8 mouse cellular contexts compared by ENCODE assay signal in the genomic region with DNA sequence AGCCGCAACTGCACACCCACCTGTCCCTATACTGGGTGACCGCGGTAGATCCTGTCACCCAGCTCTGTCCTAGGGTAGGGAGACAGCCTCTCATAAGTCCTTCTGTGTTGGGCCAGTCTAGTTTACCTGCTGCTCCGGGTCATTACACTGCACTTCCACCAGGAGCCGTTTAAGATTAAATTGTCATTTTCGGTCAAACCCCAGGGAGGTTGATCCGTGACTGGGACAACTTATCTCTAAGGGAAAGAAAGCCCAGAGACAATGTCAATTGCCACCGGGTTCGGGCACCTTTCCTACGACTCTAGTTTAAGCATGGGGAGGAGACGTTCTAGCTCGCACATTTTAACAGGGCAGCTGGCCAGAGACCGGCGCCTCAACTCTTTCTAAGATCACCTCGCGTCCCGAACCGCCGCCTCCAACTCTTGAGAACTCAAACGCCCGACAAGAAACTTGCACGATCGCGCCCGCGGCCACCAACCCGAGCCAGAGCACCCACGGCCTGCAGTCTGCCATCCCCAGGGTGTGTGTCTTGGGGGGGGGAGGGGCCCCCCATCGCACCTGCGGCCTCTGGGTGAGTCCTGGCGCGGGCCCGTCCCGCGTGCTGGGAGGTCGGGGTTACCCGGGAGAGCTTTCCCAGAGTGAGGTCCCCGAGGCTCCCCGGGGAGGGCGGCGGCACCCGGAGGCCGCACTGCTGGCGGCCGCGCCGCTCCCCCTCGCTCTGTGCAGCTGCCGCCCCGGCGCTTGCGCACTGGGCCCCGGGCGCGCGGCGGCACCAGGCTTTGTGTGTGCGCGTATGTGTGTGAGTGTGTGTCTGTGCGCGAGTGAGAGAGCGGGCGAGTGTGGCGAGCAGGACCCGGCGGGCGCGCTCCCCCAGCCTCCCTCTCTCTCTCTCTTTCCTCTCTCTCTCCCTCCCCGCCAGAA. TPM values are rescaled to one million over a fixed set of nuclear protein-coding genes. Genes with fewer than 3 reads are reported as not detected.
DNase-seq lines count a peak whose midpoint lies in the region; ATAC-seq and TF ChIP-seq lines count a peak whose summit lies in the region.

A gene (plus strand): TSS at position 128 of the 921 bp plus-strand sequence.

- TF ChIP-seq POLR2A in testis, adult 2 months (IDR thresholded peaks at IDR 0.05; ENCODE audit: control insufficient read depth, low read depth, low read length) = peak; percentile 31

- no peak for TF ChIP-seq EP300 in liver, postnatal 0 days (IDR thresholded peaks at IDR 0.05; ENCODE audit: low read depth)

- H3K27me3 ChIP-seq in G1E (ENCODE audit: insufficient read depth, low read length) = no peaks in the 10 kb centered on the region
- H3K27me3 ChIP-seq in forebrain, embryonic 16.5 days (replicated peaks; ENCODE audit: control insufficient read depth, insufficient read depth, low read length) = no peaks in the 10 kb centered on the region
- H3K27me3 ChIP-seq in liver, postnatal 0 days (ENCODE audit: insufficient read depth, low read length) = no peaks in the 10 kb centered on the region
- H3K27me3 ChIP-seq in neural tube, embryonic 14.5 days (ENCODE audit: control insufficient read depth, insufficient read depth, low read length) = no peaks in the 10 kb centered on the region
- peaks cover 2% of the 10 kb centered on the region; the same call in 1 of the 2 replicates for H3K27me3 ChIP-seq in testis, adult 2 months (ENCODE audit: control insufficient read depth, insufficient read depth, low read length)

- WGBS in forebrain, embryonic 16.5 days = under 1% methylated on average over 61 of the region's 69 CpGs
- WGBS in liver, postnatal 0 days (ENCODE audit: insufficient replicate concordance) = 1% methylated on average over 50 of the region's 69 CpGs
- 2% methylated on average over 68 of the region's 69 CpGs for WGBS in neural tube, embryonic 14.5 days

- H3K9me3 ChIP-seq in G1E (replicated peaks) = no peaks in the 10 kb centered on the region
- H3K9me3 ChIP-seq in forebrain, embryonic 16.5 days (ENCODE audit: control insufficient read depth, low read length) = no peaks in the 10 kb centered on the region
- H3K9me3 ChIP-seq in liver, postnatal 0 days (ENCODE audit: low read length) = no peaks in the 10 kb centered on the region
- no peaks in the 10 kb centered on the region for H3K9me3 ChIP-seq in neural tube, embryonic 14.5 days (ENCODE audit: control insufficient read depth, low read length)

- H3K4me2 ChIP-seq in forebrain, embryonic 16.5 days (ENCODE audit: low read length) = peak within 1 kb of the TSS; percentile 84
- H3K4me2 ChIP-seq in liver, postnatal 0 days (ENCODE audit: low read depth, low read length) = peak within 1 kb of the TSS; percentile 93
- H3K4me2 ChIP-seq in neural tube, embryonic 14.5 days (ENCODE audit: low read depth, low read length) = peak within 1 kb of the TSS; percentile 90

- no peak for TF ChIP-seq CTCF in G1E (IDR thresholded peaks at IDR 0.05; ENCODE audit: low read depth, low read length)
- TF ChIP-seq CTCF in liver, postnatal 0 days (IDR thresholded peaks at IDR 0.05; ENCODE audit: low read depth) = peak; percentile 40
- TF ChIP-seq CTCF in testis, adult 2 months (IDR thresholded peaks at IDR 0.05; ENCODE audit: control insufficient read depth, insufficient read depth, insufficient replicate concordance, low read depth, low read length) = no peak; the same call in 1 of the 2 replicates

- H3K4me3 ChIP-seq in G1E (ENCODE audit: low read depth, low read length) = peak within 1 kb of the TSS; percentile 89
- peak within 1 kb of the TSS; percentile 67 for H3K4me3 ChIP-seq in forebrain, embryonic 16.5 days (replicated peaks; ENCODE audit: low read length)
- H3K4me3 ChIP-seq in liver, postnatal 0 days (ENCODE audit: low read depth, low read length) = peak within 1 kb of the TSS; percentile 76
- peak within 1 kb of the TSS; percentile 88 for H3K4me3 ChIP-seq in neural tube, embryonic 14.5 days (ENCODE audit: low read depth, low read length)
- H3K4me3 ChIP-seq in testis, adult 2 months (ENCODE audit: control insufficient read depth, low read depth, low read length) = peak within 1 kb of the TSS; percentile 86

- DNase-seq in G1E (ENCODE audit: low spot score) = peak; percentile 88
- peak; percentile 90 for DNase-seq in cerebellum, adult 11-12 months
- DNase-seq in heart, postnatal 25 days (ENCODE audit: low spot score) = peak; percentile 81
- peak; percentile 95 for DNase-seq in layer of hippocampus, adult 11-12 months (ENCODE audit: low spot score)
- DNase-seq in liver, postnatal 0 days = peak; percentile 88

- peaks cover 26% of the 10 kb centered on the region for H3K36me3 ChIP-seq in G1E (replicated peaks)
- no peaks in the 10 kb centered on the region for H3K36me3 ChIP-seq in forebrain, embryonic 16.5 days (ENCODE audit: control insufficient read depth, insufficient read depth)
- H3K36me3 ChIP-seq in liver, postnatal 0 days (replicated peaks; ENCODE audit: insufficient read depth, low read length) = no peaks in the 10 kb centered on the region
- H3K36me3 ChIP-seq in neural tube, embryonic 14.5 days (ENCODE audit: control insufficient read depth, insufficient read depth, low read length) = no peaks in the 10 kb centered on the region
- H3K36me3 ChIP-seq in testis, adult 2 months (ENCODE audit: control insufficient read depth, insufficient read depth, low read length) = no peaks in the 10 kb centered on the region

- H3K27ac ChIP-seq in forebrain, embryonic 16.5 days (ENCODE audit: low read length) = peak within 1 kb of the TSS; percentile 100
- peak within 1 kb of the TSS; percentile 91 for H3K27ac ChIP-seq in liver, postnatal 0 days (ENCODE audit: low read depth)
- peak within 1 kb of the TSS; percentile 98 for H3K27ac ChIP-seq in neural tube, embryonic 14.5 days (ENCODE audit: low read depth, low read length)
- no peak within 1 kb of the TSS for H3K27ac ChIP-seq in testis, adult 2 months (ENCODE audit: control insufficient read depth, insufficient read depth, low read depth, low read length)

- H3K9ac ChIP-seq in forebrain, embryonic 16.5 days (replicated peaks; ENCODE audit: low read depth, low read length) = peak within 1 kb of the TSS; percentile 98
- peak within 1 kb of the TSS; percentile 81 for H3K9ac ChIP-seq in liver, postnatal 0 days (replicated peaks)
- H3K9ac ChIP-seq in neural tube, embryonic 14.5 days (replicated peaks; ENCODE audit: low read depth, low read length) = peak within 1 kb of the TSS; percentile 85

- intact Hi-C loops in heart, postnatal 25 days (cut with DNase I) = loop anchor here (2.0 kb wide), 1 partner anchor 21 kb away; no protein-coding TSS in a partner anchor

- peaks cover 43% of the 10 kb centered on the region for H3K4me1 ChIP-seq in G1E (ENCODE audit: insufficient read depth, low read depth, low read length)
- H3K4me1 ChIP-seq in forebrain, embryonic 16.5 days (replicated peaks; ENCODE audit: control insufficient read depth, insufficient read depth, low read length) = peaks cover 36% of the 10 kb centered on the region
- H3K4me1 ChIP-seq in liver, postnatal 0 days (ENCODE audit: insufficient read depth) = peaks cover 20% of the 10 kb centered on the region
- peaks cover 24% of the 10 kb centered on the region for H3K4me1 ChIP-seq in neural tube, embryonic 14.5 days (ENCODE audit: control insufficient read depth, insufficient read depth, low read length)
- peaks cover 26% of the 10 kb centered on the region for H3K4me1 ChIP-seq in testis, adult 2 months (ENCODE audit: control insufficient read depth, insufficient read depth, low read length)

- ATAC-seq in G1E (ENCODE audit: extremely low read depth, insufficient number of reproducible peaks, low FRiP score, poor library complexity, severe bottlenecking) = no peak; the same call in 1 of the 2 replicates
- ATAC-seq in forebrain, embryonic 16.5 days = peak; percentile 90
- peak; percentile 72 for ATAC-seq in liver, postnatal 0 days
- peak; percentile 85 for ATAC-seq in neural tube, embryonic 14.5 days (ENCODE audit: low read depth)

RNA-seq across cellular contexts. Expression of the gene that starts here (rescaled TPM):
- total RNA-seq in G1E (2014; fragmentation: Nextera tagmentation) (33.9 and 41.0 TPM in 2 replicates), G1E (2017) (13.4 and 14.8 TPM in 2 replicates)
- polyA plus RNA-seq in G1E (2012) = 41.1 and 49.4 TPM in 2 replicates
- polyA plus RNA-seq in forebrain, embryonic 16.5 days (2015; fragmentation: Nextera tagmentation; extraction: Ambion mirVana) = 81.9 and 84.3 TPM in 2 replicates
- 1 to 10 TPM; 8.6 to 9.5 TPM for total RNA-seq in heart, postnatal 25 days (2021)
- polyA plus RNA-seq in liver, postnatal 0 days (2015; fragmentation: Nextera tagmentation; extraction: Ambion mirVana) = 5.1 and 5.3 TPM in 2 replicates
- 38.7 and 40.8 TPM in 2 replicates for polyA plus RNA-seq in neural tube, embryonic 14.5 days (2014; fragmentation: Nextera tagmentation; extraction: Ambion mirVana)
- 0.73 and 0.88 TPM in 2 replicates for polyA plus RNA-seq in testis, adult 2 months (2012; rRNA removed)
